Mouse (Mus musculus) ES-Bruce4 (cell line): ENCODE data around the gene Rnf26. TPM values are rescaled to one million over a fixed set of nuclear protein-coding genes. Genes with fewer than 3 reads are reported as not detected.

Experiments
- H3K27ac ChIP-seq: 2 replicates; pipeline ENCODE4 v1.5.1; 2012; ENCODE audit warnings: low read length, inconsistent platforms; ENCODE audit not compliant: insufficient read depth
- H3K27me3 ChIP-seq: 2 replicates; pipeline ENCODE4 v1.6.1; 2012; ENCODE audit warnings: mild to moderate bottlenecking, low read length, inconsistent platforms; ENCODE audit not compliant: control insufficient read depth, poor library complexity, insufficient read depth, severe bottlenecking
- H3K36me3 ChIP-seq: 2 replicates; pipeline ENCODE4 v1.6.1; 2012; ENCODE audit warnings: inconsistent platforms, mild to moderate bottlenecking, low read length, moderate library complexity; ENCODE audit not compliant: control insufficient read depth, poor library complexity, insufficient read depth, severe bottlenecking
- H3K4me1 ChIP-seq: one replicate; pipeline ENCODE4 v1.8.1; 2011; ENCODE audit warnings: low read length; ENCODE audit not compliant: control insufficient read depth, insufficient read depth
- H3K4me3 ChIP-seq: 2 replicates; pipeline ENCODE4 v1.5.1; 2011; ENCODE audit warnings: low read depth, mild to moderate bottlenecking, low read length
- H3K9ac ChIP-seq: 2 replicates; pipeline ENCODE4 v1.6.1; 2012; ENCODE audit warnings: low read depth, mild to moderate bottlenecking, inconsistent platforms; ENCODE audit not compliant: poor library complexity, severe bottlenecking
- H3K9me3 ChIP-seq: replicated peaks from 2 replicates; pipeline ENCODE4 v1.6.1; 2012; ENCODE audit warnings: mild to moderate bottlenecking, low read length, inconsistent platforms; ENCODE audit not compliant: control insufficient read depth, poor library complexity, insufficient read depth, severe bottlenecking
- CTCF ChIP-seq: IDR thresholded peaks from one replicate; pipeline ENCODE4 v1.8.1; 2011; ENCODE audit warnings: low read depth, low read length
- EP300 ChIP-seq: IDR thresholded peaks from 2 replicates; pipeline ENCODE4 v1.6.1; 2011; ENCODE audit warnings: low read depth, low read length; ENCODE audit not compliant: insufficient read depth
- POLR2A ChIP-seq: IDR thresholded peaks from one replicate; pipeline ENCODE4 v1.8.1; 2011; ENCODE audit warnings: low read length; ENCODE audit not compliant: insufficient read depth
- polyA plus RNA-seq: library from polyadenylated mRNA; stranded (reverse); fragments of >200 nt; gene quantifications from 2 replicates; pipeline ENCODE4 v1.2.4, GENCODE M21; 2011; ENCODE audit warnings: low read depth; ENCODE audit not compliant: missing spikeins, insufficient read depth, insufficient read length

Rnf26 gene
- polyA plus RNA-seq, 1 experiment = 34.1 TPM

DNA sequence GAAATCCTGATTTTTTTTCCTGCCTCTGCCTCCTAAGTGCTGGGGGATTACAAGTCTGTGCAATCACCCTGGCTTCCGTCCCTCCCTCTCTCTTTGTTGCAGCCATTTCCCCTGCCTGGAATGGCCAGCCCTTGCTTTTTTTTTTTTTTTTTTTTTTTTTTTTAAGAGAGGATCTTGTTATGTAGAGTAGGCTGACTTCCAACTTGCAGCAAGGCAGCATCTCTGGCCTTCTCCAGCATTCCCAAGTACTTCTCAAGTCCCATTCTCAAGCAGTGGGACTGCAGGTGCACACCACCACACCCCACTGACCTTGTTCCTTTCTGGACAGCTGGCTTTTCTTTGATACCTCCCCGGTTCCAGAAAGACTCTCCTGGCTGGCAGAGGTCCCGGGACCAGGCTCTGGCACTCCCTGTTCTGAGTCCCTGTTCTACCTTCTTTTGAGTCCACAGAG is 14.1 kb upstream of the Rnf26 start:
- Histone ChIP-seq H3K27ac (peak overlapping the region; percentile 97), H3K4me3 (no peak overlapping the region)
- TF ChIP-seq EP300 (0 out of 2 replicates have a peak, but pooled peaks have one; percentile 70), POLR2A (no peak), CTCF (no peak)

DNA sequence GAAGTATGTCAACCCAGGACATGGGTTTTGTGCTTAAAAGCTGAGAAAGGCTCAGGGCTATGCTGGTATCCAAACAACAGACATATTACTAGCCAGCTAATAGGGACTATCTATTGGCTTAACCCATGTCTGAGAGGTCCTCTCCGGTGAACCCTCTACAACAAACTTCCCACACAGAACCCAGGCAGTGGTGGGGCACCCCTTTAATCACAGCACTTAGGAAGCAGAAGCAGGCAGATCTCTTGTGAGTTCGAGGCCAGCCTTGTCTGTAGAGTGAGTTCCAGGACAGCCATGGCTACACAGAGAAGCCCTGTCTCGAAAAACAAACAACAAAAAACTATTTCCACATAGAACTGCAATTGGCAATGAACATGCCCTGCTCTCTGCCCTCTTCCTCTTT is 13.4 kb upstream of the Rnf26 start:
- no peak for TF ChIP-seq EP300
- TF ChIP-seq CTCF = no peak
- TF ChIP-seq POLR2A = no peak
- no peaks in the 10 kb centered on the region for H3K27me3 ChIP-seq
- peak overlapping the region; percentile 51 for H3K9ac ChIP-seq
- H3K4me3 ChIP-seq = no peak overlapping the region
- H3K27ac ChIP-seq = peak overlapping the region; percentile 90
- peaks cover 10% of the 10 kb centered on the region for H3K4me1 ChIP-seq
- no peaks in the 10 kb centered on the region for H3K9me3 ChIP-seq
- no peaks in the 10 kb centered on the region for H3K36me3 ChIP-seq

More for the DNA sequence above, 14.1 kb upstream of the Rnf26 start:
- no peaks in the 10 kb centered on the region for H3K27me3 ChIP-seq
- no peaks in the 10 kb centered on the region for H3K9me3 ChIP-seq
- H3K36me3 ChIP-seq = no peaks in the 10 kb centered on the region
- H3K9ac ChIP-seq = peak overlapping the region; percentile 51
- peaks cover 10% of the 10 kb centered on the region for H3K4me1 ChIP-seq

DNA sequence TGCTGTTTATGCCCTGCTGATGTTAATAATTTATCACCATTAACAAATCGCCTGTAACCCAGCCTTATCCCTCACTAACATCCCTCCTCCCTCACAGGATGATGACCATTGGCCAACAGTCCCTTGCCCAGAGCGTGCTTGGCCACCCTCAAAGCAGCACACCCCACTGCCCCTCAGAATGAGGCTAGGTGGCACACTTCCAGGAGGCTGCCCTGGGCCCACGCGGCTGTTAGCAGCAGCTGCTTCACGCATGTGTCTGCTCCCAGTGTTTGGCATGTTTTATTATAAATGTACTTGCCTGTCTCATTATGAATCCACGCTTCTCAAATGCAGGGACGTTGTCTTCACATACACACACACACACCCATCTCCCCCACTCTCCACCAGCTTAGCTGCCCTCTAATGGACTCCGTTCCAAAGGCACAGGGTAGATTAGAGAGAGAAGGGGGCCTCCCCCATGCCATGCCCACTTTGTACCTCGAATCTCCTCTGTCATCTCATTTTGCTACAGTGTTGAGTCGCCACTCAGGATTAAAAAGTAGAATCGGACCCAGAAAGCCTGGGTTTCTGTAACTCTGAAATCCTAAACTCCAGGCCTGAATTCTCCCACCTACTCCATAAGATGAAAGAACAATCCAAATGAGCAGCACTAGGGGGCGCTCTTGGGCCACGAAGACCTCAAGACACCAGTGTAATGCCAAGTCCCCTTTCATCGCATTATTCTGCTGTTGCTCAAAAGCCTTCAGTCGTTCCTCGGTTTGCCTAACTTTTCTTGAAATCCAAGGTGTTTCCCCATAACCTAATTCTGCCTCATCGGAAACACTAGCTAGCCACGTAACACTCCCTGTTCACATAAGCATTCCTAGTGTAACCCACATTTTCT is 12.5 kb upstream of the Rnf26 start:
- Histone ChIP-seq H3K36me3 (no peaks in the 10 kb centered on the region), H3K4me1 (peaks cover 8% of the 10 kb centered on the region), H3K9me3 (no peaks in the 10 kb centered on the region), H3K9ac (peak overlapping the region; percentile 51), H3K27me3 (no peaks in the 10 kb centered on the region), H3K27ac (peak overlapping the region; percentile 90), H3K4me3 (no peak overlapping the region)
- TF ChIP-seq CTCF (peak; percentile 75), EP300 (no peak)

DNA sequence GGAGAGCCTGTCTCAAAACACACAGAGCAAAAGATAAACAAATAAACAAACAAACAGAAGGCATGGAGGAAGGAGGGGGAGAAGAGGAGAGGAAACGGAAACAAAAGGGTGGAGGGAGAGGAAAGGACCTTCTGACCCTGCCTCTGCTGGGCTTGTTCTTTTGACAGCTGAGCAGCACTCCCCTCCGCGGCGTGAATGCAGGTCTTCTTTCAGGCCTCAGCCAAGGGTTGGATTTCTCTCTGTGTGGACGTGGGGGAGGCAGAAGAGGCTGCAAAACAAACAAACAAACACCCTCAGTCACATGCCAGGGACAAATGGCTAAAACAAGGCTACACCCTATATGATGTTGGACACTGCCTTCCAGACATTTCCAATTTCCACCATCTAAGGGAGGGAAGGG is 11.7 kb upstream of the Rnf26 start:
- Histone ChIP-seq H3K27ac (0 out of 2 replicates have a peak overlapping the region, but pooled peaks have one; percentile 48), H3K9ac (no peak overlapping the region), H3K4me3 (no peak overlapping the region), H3K4me1 (peaks cover 8% of the 10 kb centered on the region), H3K9me3 (no peaks in the 10 kb centered on the region), H3K27me3 (no peaks in the 10 kb centered on the region), H3K36me3 (no peaks in the 10 kb centered on the region)
- no peak for TF ChIP-seq CTCF
- no peak for TF ChIP-seq EP300

DNA sequence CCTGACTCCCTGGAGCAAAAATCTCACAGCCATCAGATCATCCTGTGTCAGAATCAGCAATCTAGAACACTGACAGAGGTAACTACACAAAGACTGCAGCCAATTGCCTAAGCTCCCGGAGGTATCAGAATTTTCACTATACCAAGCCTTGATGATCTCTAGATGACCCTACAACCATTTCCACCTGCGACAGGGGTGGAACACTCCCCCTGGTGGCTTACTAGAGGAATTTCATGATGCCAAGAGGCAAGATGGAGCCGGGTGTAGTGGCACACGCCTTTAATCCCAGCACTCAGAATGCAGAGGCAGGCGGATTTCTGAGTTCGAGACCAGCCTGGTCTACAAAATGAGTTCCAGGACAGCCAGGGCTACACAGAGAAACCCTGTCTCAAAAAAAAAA is 11.0 kb upstream of the Rnf26 start:
- H3K4me3 ChIP-seq = no peak overlapping the region
- H3K9me3 ChIP-seq = no peaks in the 10 kb centered on the region
- no peaks in the 10 kb centered on the region for H3K27me3 ChIP-seq
- TF ChIP-seq CTCF = peak; percentile 46
- TF ChIP-seq POLR2A = no peak
- TF ChIP-seq EP300 = no peak
- H3K36me3 ChIP-seq = no peaks in the 10 kb centered on the region
- H3K27ac ChIP-seq = no peak overlapping the region
- H3K4me1 ChIP-seq = peaks cover 8% of the 10 kb centered on the region
- no peak overlapping the region for H3K9ac ChIP-seq

DNA sequence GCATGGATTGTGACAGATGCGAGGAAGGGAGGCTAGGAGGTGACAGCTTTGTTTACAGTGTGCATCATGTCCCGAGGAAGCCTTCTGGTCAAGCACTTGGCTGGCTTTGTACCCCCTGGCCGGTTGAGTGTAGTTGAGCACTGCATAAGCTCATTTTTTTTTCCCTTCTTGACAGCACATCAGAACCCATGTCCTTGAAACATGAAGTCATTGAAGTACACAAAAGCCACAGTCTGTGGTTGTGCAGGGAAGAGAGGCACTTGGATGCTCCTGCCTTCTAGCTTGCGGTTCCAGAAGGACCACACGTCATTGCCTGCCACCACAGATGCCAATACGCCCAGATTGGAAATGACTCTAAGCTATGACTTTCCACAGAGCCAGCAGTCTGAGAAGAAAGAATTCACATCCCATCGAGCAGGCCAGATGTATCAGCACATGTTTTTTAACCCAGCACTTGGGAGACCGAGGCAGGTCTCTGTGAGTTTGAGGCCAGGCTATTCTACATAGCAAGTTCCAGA is 6.7 kb upstream of the Rnf26 start:
- no peaks in the 10 kb centered on the region for H3K27me3 ChIP-seq

More for the DNA sequence above, 6.7 kb upstream of the Rnf26 start:
- Histone ChIP-seq H3K27ac (no peak overlapping the region), H3K9ac (no peak overlapping the region), H3K9me3 (no peaks in the 10 kb centered on the region), H3K4me3 (no peak overlapping the region), H3K4me1 (peaks cover 1% of the 10 kb centered on the region), H3K36me3 (no peaks in the 10 kb centered on the region)
- TF ChIP-seq CTCF (no peak), EP300 (no peak), POLR2A (no peak)
